Mouse (Mus musculus): ENCODE data around the gene Cacna1a. TPM values are rescaled to one million over a fixed set of nuclear protein-coding genes. Genes with fewer than 3 reads are reported as not detected.

Cacna1a gene
- polyA plus RNA-seq, 1 experiment = 140 TPM

- no peak overlapping the region for H3K4me3 ChIP-seq (ENCODE audit: insufficient read depth, low read length)
- no peak overlapping the region for H3K27ac ChIP-seq (ENCODE audit: insufficient read depth, low read length)
- H3K4me1 ChIP-seq (ENCODE audit: control insufficient read depth, insufficient read depth, low read length) = no peaks in the 10 kb centered on the region; the same call in 1 of the 2 replicates
- TF ChIP-seq POLR2A (IDR thresholded peaks at IDR 0.05; ENCODE audit: extremely low read depth, insufficient read depth, low read length) (no peak), CTCF (IDR thresholded peaks at IDR 0.05; ENCODE audit: extremely low read depth, insufficient read depth, low read length) (no peak)
Observed at GRCm38 (mm10) chr8:84641578-84642361, 253.5 kb downstream of the Cacna1a start.

GRCm38 (mm10) chr8:84643019-84643418 lies 254.8 kb downstream of the Cacna1a start:
- H3K27ac ChIP-seq (ENCODE audit: insufficient read depth, low read length) = no peak overlapping the region

GRCm38 (mm10) chr8:84646800-84647199 lies 258.6 kb downstream of the Cacna1a start:
- TF ChIP-seq POLR2A (IDR thresholded peaks at IDR 0.05; ENCODE audit: extremely low read depth, insufficient read depth, low read length) (no peak), CTCF (IDR thresholded peaks at IDR 0.05; ENCODE audit: extremely low read depth, insufficient read depth, low read length) (no peak)
- Histone ChIP-seq H3K4me3 (ENCODE audit: insufficient read depth, low read length) (no peak overlapping the region), H3K4me1 (ENCODE audit: control insufficient read depth, insufficient read depth, low read length) (no peaks in the 10 kb centered on the region; the same call in 1 of the 2 replicates), H3K27ac (ENCODE audit: insufficient read depth, low read length) (no peak overlapping the region)

More at GRCm38 (mm10) chr8:84643019-84643418, 254.8 kb downstream of the Cacna1a start:
- Histone ChIP-seq H3K4me1 (ENCODE audit: control insufficient read depth, insufficient read depth, low read length) (no peaks in the 10 kb centered on the region; the same call in none of the 2 replicates), H3K4me3 (ENCODE audit: insufficient read depth, low read length) (no peak overlapping the region)
- TF ChIP-seq CTCF (IDR thresholded peaks at IDR 0.05; ENCODE audit: extremely low read depth, insufficient read depth, low read length) (no peak), POLR2A (IDR thresholded peaks at IDR 0.05; ENCODE audit: extremely low read depth, insufficient read depth, low read length) (no peak)

GRCm38 (mm10) chr8:84647461-84647901 lies 259.2 kb downstream of the Cacna1a start:
- Histone ChIP-seq H3K4me1 (ENCODE audit: control insufficient read depth, insufficient read depth, low read length) (no peaks in the 10 kb centered on the region; the same call in 1 of the 2 replicates), H3K27ac (ENCODE audit: insufficient read depth, low read length) (no peak overlapping the region), H3K4me3 (ENCODE audit: insufficient read depth, low read length) (no peak overlapping the region)
- no peak for TF ChIP-seq CTCF (IDR thresholded peaks at IDR 0.05; ENCODE audit: extremely low read depth, insufficient read depth, low read length)
- no peak for TF ChIP-seq POLR2A (IDR thresholded peaks at IDR 0.05; ENCODE audit: extremely low read depth, insufficient read depth, low read length)

DNA sequence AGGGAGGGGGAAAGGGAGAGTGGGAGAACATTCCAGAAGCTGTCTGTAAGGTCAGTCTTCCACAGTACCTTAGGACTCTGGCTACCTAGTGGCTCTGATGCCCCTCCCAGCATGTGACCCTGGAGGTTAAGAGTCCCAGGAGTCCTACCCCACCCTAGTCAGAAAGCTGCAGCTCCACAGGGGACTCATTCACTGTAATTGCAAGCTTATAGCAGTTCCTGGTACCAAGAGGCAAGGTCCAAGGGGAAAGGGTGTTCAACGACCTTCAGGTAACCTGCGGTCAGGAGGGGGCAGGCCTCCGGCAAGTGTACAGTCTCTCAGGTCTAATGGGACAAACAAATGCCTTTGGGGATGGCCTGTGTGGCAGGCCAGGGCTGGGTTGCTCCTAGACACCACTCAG lies 262.0 kb downstream of the Cacna1a start:
- Histone ChIP-seq H3K27ac (ENCODE audit: insufficient read depth, low read length) (no peak overlapping the region), H3K4me3 (ENCODE audit: insufficient read depth, low read length) (no peak overlapping the region)
- TF ChIP-seq POLR2A (IDR thresholded peaks at IDR 0.05; ENCODE audit: extremely low read depth, insufficient read depth, low read length) = no peak
- no peak for TF ChIP-seq CTCF (IDR thresholded peaks at IDR 0.05; ENCODE audit: extremely low read depth, insufficient read depth, low read length)

DNA sequence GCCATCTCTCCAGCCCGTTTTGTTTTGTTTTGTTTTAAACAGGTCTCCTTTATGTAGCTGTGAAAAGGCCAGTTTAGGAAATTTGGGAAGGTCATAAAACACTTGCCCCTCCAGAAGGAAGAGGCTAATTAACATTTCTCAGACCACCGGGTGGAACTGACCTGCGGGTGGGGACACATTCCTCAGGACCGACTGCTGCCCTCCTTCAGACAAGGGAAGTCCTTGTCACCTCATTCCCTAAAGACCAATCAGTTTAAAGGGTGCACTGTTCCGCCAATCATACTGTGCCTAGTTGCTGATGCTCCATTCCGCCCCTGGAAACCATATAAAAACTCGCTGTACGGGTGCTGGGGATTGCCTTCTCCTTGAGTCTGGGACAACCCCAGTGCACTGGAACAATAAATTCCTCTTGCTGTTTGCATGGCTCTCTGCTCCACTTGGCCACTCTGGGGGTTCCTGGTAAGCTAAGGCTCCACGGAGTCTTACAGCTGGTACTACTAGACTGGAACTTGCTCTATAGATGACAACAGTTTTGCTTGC lies 264.9 kb downstream of the Cacna1a start:
- H3K4me1 ChIP-seq (ENCODE audit: control insufficient read depth, insufficient read depth, low read length) = no peaks in the 10 kb centered on the region
- H3K4me3 ChIP-seq (ENCODE audit: insufficient read depth, low read length) = no peak overlapping the region
- TF ChIP-seq CTCF (IDR thresholded peaks at IDR 0.05; ENCODE audit: extremely low read depth, insufficient read depth, low read length) (no peak), POLR2A (IDR thresholded peaks at IDR 0.05; ENCODE audit: extremely low read depth, insufficient read depth, low read length) (no peak)
- H3K27ac ChIP-seq (ENCODE audit: insufficient read depth, low read length) = no peak overlapping the region

More for the DNA sequence above, 262.0 kb downstream of the Cacna1a start:
- H3K4me1 ChIP-seq (ENCODE audit: control insufficient read depth, insufficient read depth, low read length) = no peaks in the 10 kb centered on the region; the same call in 1 of the 2 replicates

DNA sequence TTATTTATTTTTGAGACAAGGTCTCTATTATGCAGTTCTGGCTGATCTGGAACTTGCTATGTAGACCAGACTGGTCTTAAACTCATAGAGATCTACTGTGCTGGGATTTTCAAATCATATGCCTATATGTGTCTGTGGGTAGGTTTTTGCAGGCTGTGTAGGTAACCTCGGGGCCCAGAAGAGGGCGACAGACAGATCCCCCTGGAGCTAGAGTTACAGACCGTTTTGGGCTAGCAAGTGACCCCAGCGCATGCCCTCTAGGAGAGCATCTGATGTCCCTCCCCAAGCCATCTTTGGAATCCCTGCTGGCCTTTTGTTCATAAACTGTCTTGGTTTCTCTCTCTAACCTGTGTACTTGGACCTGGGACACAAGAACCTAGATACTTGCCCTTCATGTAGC lies 266.4 kb downstream of the Cacna1a start:
- no peak overlapping the region for H3K27ac ChIP-seq (ENCODE audit: insufficient read depth, low read length)
- H3K4me3 ChIP-seq (ENCODE audit: insufficient read depth, low read length) = no peak overlapping the region
- no peak for TF ChIP-seq CTCF (IDR thresholded peaks at IDR 0.05; ENCODE audit: extremely low read depth, insufficient read depth, low read length)
- TF ChIP-seq POLR2A (IDR thresholded peaks at IDR 0.05; ENCODE audit: extremely low read depth, insufficient read depth, low read length) = no peak
- H3K4me1 ChIP-seq (ENCODE audit: control insufficient read depth, insufficient read depth, low read length) = no peaks in the 10 kb centered on the region

- Histone ChIP-seq H3K4me3 (ENCODE audit: insufficient read depth, low read length) (0 out of 2 replicates have a peak overlapping the region, but pooled peaks have one; percentile 13), H3K27ac (ENCODE audit: insufficient read depth, low read length) (peak overlapping the region; percentile 87), H3K4me1 (ENCODE audit: control insufficient read depth, insufficient read depth, low read length) (no peaks in the 10 kb centered on the region)
- no peak for TF ChIP-seq POLR2A (IDR thresholded peaks at IDR 0.05; ENCODE audit: extremely low read depth, insufficient read depth, low read length)
- no peak for TF ChIP-seq CTCF (IDR thresholded peaks at IDR 0.05; ENCODE audit: extremely low read depth, insufficient read depth, low read length)
Observed at GRCm38 (mm10) chr8:84655336-84656190, 267.3 kb downstream of the Cacna1a start.

- Histone ChIP-seq H3K4me3 (ENCODE audit: insufficient read depth, low read length) (peak overlapping the region; percentile 24; the same call in 1 of the 2 replicates), H3K27ac (ENCODE audit: insufficient read depth, low read length) (peak overlapping the region; percentile 87), H3K4me1 (ENCODE audit: control insufficient read depth, insufficient read depth, low read length) (no peaks in the 10 kb centered on the region)
- TF ChIP-seq CTCF (IDR thresholded peaks at IDR 0.05; ENCODE audit: extremely low read depth, insufficient read depth, low read length) = no peak
- TF ChIP-seq POLR2A (IDR thresholded peaks at IDR 0.05; ENCODE audit: extremely low read depth, insufficient read depth, low read length) = no peak
Observed at GRCm38 (mm10) chr8:84656191-84656525, 267.9 kb downstream of the Cacna1a start.

Data from cortical plate, adult 2 months (tissue).